Mouse (Mus musculus) spleen, adult 2 months (tissue): ENCODE measurements at regions not wholly inside any gene's neighbourhood (a gene's known extent, or its start where the extent isn't known, plus 50 kb on each side); places are given as distances from the start of the nearest gene placed in this dataset.

Experiments used
- CTCF ChIP-seq: fragments of 200-500 bp; IDR thresholded peaks from 2 replicates; pipeline ENCODE4 v1.5.1; 2011; ENCODE audit warnings: mild to moderate bottlenecking, inconsistent platforms; ENCODE audit not compliant: insufficient read depth, insufficient read length, insufficient replicate concordance; ENCODE audit errors: extremely low read depth
- POLR2A ChIP-seq: fragments of 200-500 bp; IDR thresholded peaks from 2 replicates; pipeline ENCODE4 v1.6.1; 2011; ENCODE audit warnings: low read depth, low read length, inconsistent platforms

GRCm38 (mm10) chr10:117522906-117523829 is 106.1 kb upstream of the Cpm start:
- TF ChIP-seq CTCF (no peak), POLR2A (no peak)
